Mouse (Mus musculus): ENCODE measurements at regions not wholly inside any gene's neighbourhood (a gene's known extent, or its start where the extent isn't known, plus 50 kb on each side); places are given as distances from the start of the nearest gene placed in this dataset.

GRCm38 (mm10) chr17:4301142-4301853 is 605.2 kb upstream of the Nox3 start:
- no peak for DNase-seq

GRCm38 (mm10) chr17:4311785-4312379 is 615.8 kb upstream of the Nox3 start:
- no peak for DNase-seq

- no peak for DNase-seq
These were observed 623.1 kb upstream of the Nox3 start for GRCm38 (mm10) chr17:4319141-4319540.

GRCm38 (mm10) chr17:4328810-4329209 is 632.7 kb upstream of the Nox3 start:
- no peak for DNase-seq

GRCm38 (mm10) chr17:4331650-4332049 is 635.6 kb upstream of the Nox3 start:
- DNase-seq = no peak

- no peak for DNase-seq
These were observed 637.0 kb upstream of the Nox3 start for GRCm38 (mm10) chr17:4333091-4333490.

GRCm38 (mm10) chr17:4353018-4353417 is 641.1 kb upstream of the Arid1b start:
- DNase-seq = no peak

- DNase-seq = no peak
These were observed 638.5 kb upstream of the Arid1b start for GRCm38 (mm10) chr17:4355506-4356218.

GRCm38 (mm10) chr17:4360413-4361320 is 633.5 kb upstream of the Arid1b start:
- no peak for DNase-seq

- no peak for DNase-seq
These were observed 628.3 kb upstream of the Arid1b start for GRCm38 (mm10) chr17:4365811-4366210.

GRCm38 (mm10) chr17:4380449-4380848 is 613.7 kb upstream of the Arid1b start:
- DNase-seq = no peak

GRCm38 (mm10) chr17:4380873-4381272 is 613.3 kb upstream of the Arid1b start:
- no peak for DNase-seq

GRCm38 (mm10) chr17:4381896-4382685 is 612.0 kb upstream of the Arid1b start:
- no peak for DNase-seq

- no peak for DNase-seq
These were observed 611.4 kb upstream of the Arid1b start for GRCm38 (mm10) chr17:4382716-4383115.

GRCm38 (mm10) chr17:4387616-4388015 is 606.5 kb upstream of the Arid1b start:
- no peak for DNase-seq

- DNase-seq = no peak
These were observed 604.1 kb upstream of the Arid1b start for GRCm38 (mm10) chr17:4390012-4390411.

- no peak for DNase-seq
These were observed 603.6 kb upstream of the Arid1b start for GRCm38 (mm10) chr17:4390577-4390976.

- no peak for DNase-seq
These were observed 602.9 kb upstream of the Arid1b start for GRCm38 (mm10) chr17:4391210-4391609.

GRCm38 (mm10) chr17:4396119-4396518 is 598.0 kb upstream of the Arid1b start:
- DNase-seq = no peak

- no peak for DNase-seq
These were observed 576.4 kb upstream of the Arid1b start for GRCm38 (mm10) chr17:4417686-4418085.

GRCm38 (mm10) chr17:4424451-4425168 is 569.5 kb upstream of the Arid1b start:
- DNase-seq = no peak
